Mouse (Mus musculus) kidney, embryonic 16.5 days (tissue): ENCODE results near the gene Ampd1. TPM values are rescaled to one million over a fixed set of nuclear protein-coding genes. Genes with fewer than 3 reads are reported as not detected.

Source experiments
- ATAC-seq: fragments of 200-750 bp; cut with Nextera tagmentation; 2 replicates; pipeline ENCODE4 v1.8.0; 2017; ENCODE audit warnings: moderate TSS enrichment; ENCODE audit not compliant: low FRiP score, low TSS enrichment
- H3K27ac ChIP-seq: fragments of 300-500 bp; sonication (generic); 2 replicates; pipeline ENCODE4 v1.5.1; 2014; ENCODE audit warnings: low read length
- H3K27me3 ChIP-seq: fragments of 300-500 bp; sonication (generic); 2 replicates; pipeline ENCODE4 v1.6.1; 2014; ENCODE audit warnings: low read length, control low read depth, mixed read lengths; ENCODE audit not compliant: insufficient read depth
- H3K36me3 ChIP-seq: fragments of 300-500 bp; sonication (generic); 2 replicates; pipeline ENCODE4 v1.6.1; 2014; ENCODE audit warnings: low read length, control low read depth, mixed read lengths; ENCODE audit not compliant: insufficient read depth
- H3K4me1 ChIP-seq: fragments of 300-500 bp; sonication (generic); 2 replicates; pipeline ENCODE4 v1.6.1; 2014; ENCODE audit warnings: low read length, control low read depth, mixed read lengths; ENCODE audit not compliant: insufficient read depth
- H3K4me2 ChIP-seq: fragments of 300-500 bp; sonication (generic); replicated peaks from 2 replicates; pipeline ENCODE4 v1.6.1; 2014; ENCODE audit warnings: low read depth, low read length
- H3K4me3 ChIP-seq: fragments of 300-500 bp; sonication (generic); 2 replicates; pipeline ENCODE4 v1.5.1; 2014; ENCODE audit warnings: mild to moderate bottlenecking, low read length
- H3K9ac ChIP-seq: fragments of 300-500 bp; sonication (generic); replicated peaks from 2 replicates; pipeline ENCODE4 v1.6.1; 2014; ENCODE audit warnings: low read length
- H3K9me3 ChIP-seq: fragments of 300-500 bp; sonication (generic); 2 replicates; pipeline ENCODE4 v1.6.1; 2016; ENCODE audit warnings: low read length, control low read depth
- WGBS: fragments of 180-500 bp; shearing (Covaris S2); extraction: QIAGEN DNeasy Blood & Tissue Kit; methylation state at CpG from one replicate; pipeline ENCODE4 v1.1.7; 2014; 5-methylcytosine and 5-hydroxymethylcytosine counted together
- polyA plus RNA-seq: library from polyadenylated mRNA; unstranded; fragments of >200 nt; fragmentation: Nextera tagmentation; extraction: Ambion mirVana; gene quantifications from 2 replicates; pipeline ENCODE4 v1.2.1, GENCODE M21; 2015

Ampd1 gene
- polyA plus RNA-seq, 1 experiment from 2014 or later, result 0.69 TPM

DNA sequence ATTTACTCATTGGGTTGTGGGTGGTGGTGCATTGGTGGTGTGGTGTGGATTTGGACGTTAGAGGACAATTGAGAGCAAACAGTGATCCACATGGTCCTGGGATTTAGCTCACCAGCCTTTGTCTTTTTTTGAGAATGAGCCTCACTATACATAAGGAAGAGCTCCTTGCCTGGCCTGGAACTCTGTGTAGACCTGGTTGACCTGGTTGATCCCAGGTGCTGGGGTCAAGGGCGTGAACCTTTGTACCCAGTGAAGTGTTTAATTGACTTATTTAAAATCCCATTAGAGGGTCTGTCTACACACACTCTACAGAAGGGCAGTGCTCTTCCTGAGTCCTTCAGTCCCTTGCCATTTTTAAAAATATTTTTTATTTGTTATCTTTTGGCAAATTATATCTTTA is 71.5 kb downstream of the Ampd1 start:
- no peak for ATAC-seq
- H3K4me2 ChIP-seq, result no peak overlapping the region
- no peak overlapping the region for H3K27ac ChIP-seq
- no peak overlapping the region for H3K9ac ChIP-seq
- no peaks in the 10 kb centered on the region for H3K4me1 ChIP-seq
- H3K9me3 ChIP-seq, result no peaks in the 10 kb centered on the region
- 0 out of 2 replicates have a peak, but pooled peaks cover 1% of the 10 kb centered on the region for H3K36me3 ChIP-seq
- no peaks in the 10 kb centered on the region for H3K27me3 ChIP-seq
- no peak overlapping the region for H3K4me3 ChIP-seq
- 73% methylated on average over 2 of the region's 2 CpGs for WGBS

DNA sequence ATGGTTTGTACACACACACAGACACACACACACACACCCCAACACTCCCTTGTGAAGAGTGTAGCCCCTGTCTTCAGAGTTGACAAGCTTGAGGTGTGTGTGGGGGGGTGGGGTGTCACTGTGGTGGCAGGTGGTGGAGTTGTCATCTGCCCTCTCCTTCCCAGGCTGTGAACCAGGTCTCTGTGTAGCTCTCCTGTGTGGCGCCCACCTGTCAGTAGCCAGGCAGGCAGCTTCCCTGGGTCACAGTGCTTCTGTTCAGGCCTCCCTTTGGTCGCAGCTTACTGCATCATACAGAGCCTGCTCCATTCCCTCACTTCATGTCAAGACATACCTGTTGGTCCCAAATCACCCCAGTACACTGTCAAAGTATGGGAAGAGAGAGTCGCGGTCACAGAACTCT is 72.0 kb downstream of the Ampd1 start:
- ATAC-seq, result no peak
- Histone ChIP-seq H3K27me3 (no peaks in the 10 kb centered on the region), H3K9me3 (no peaks in the 10 kb centered on the region), H3K4me2 (no peak overlapping the region), H3K4me1 (no peaks in the 10 kb centered on the region), H3K36me3 (0 out of 2 replicates have a peak, but pooled peaks cover 4% of the 10 kb centered on the region), H3K9ac (no peak overlapping the region), H3K4me3 (no peak overlapping the region), H3K27ac (no peak overlapping the region)
- 73% methylated on average over 4 of the region's 4 CpGs for WGBS

DNA sequence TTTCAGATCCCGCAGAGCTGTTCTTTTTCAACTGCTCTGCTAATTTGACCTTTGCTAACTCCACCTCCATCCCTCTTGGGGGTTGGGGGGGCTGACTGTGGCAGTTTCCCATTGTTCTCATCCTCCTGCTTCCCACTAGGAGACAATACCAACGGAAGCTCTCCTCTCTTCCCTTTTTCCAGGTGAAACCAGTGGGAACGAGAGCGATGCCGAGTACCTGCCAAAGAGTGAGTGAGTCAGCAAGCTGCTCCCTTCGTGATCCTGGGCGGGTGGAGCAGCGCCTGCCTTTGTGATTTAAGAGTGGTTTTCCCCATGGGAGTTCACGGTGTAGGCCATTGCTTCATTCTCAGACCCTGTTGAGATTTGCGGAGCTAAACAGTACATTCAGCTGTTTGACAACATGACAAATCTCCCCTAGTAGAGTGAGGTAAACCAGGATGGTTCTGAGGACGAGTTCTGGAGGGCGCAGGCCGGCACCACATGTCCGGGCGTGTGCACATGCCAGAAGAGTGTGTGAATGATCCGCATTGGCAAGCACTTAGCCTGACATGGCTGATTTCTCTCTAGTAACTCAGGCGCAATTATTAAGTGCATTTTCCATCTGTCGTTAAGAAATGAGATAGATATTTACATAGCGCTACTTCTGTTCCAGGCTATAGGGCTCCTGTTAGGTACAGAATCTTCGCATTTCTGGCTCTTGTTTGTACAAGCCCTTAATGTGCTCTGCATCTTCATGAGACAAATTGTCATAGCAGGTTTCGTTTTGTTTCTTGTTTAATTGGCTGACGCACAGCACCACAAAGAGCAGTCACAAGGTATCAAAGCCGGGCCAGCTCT is 72.7 kb downstream of the Ampd1 start:
- Histone ChIP-seq H3K36me3 (0 out of 2 replicates have a peak, but pooled peaks cover 7% of the 10 kb centered on the region), H3K9ac (no peak overlapping the region), H3K4me2 (no peak overlapping the region), H3K27ac (no peak overlapping the region), H3K9me3 (no peaks in the 10 kb centered on the region), H3K27me3 (no peaks in the 10 kb centered on the region), H3K4me3 (no peak overlapping the region), H3K4me1 (no peaks in the 10 kb centered on the region)
- WGBS, result 68% methylated on average over 23 of the region's 23 CpGs
- no peak for ATAC-seq

DNA sequence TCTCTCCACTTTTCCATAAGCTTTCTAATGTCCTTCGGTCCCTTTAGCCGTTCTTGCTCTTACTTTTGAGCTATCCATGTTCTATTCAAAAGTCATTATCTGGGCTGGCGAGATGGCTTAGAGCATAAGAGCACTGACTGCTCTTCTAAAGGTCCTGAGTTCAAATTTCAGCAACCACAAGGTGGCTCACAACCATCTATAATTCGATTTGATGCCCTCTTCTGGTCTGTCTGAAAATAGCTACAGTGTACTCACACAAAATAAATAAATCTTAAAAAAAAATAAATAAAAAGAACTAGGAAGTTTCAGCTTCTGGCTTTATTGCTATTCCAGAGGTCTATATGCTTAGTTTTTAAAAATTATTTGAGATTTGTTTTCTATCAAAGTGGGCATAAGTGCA is 74.0 kb downstream of the Ampd1 start:
- Histone ChIP-seq H3K9ac (no peak overlapping the region), H3K4me2 (no peak overlapping the region), H3K27ac (no peak overlapping the region), H3K9me3 (no peaks in the 10 kb centered on the region), H3K4me3 (no peak overlapping the region), H3K4me1 (no peaks in the 10 kb centered on the region), H3K36me3 (0 out of 2 replicates have a peak, but pooled peaks cover 7% of the 10 kb centered on the region), H3K27me3 (no peaks in the 10 kb centered on the region)
- 84% methylated on average over 4 of the region's 4 CpGs for WGBS
- ATAC-seq, result no peak

DNA sequence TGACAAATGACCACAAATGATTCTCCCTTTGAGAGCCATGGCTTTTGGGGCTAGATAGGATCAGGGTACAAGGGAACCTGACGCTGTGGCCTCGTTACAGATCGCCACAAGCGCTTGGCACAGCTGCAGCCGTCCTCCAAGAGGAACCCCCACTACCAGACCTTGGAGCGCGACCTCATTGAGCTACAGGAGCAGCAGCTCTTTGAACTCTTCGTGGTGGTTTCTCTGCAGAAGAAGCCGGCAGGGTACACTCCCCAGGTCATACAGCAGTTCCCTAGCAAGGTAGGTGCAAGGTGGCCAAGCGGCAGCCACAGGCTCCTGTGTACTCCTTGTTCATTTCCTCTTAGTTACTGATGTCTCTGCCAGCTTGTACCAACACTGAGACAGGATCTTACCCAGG is 75.1 kb downstream of the Ampd1 start:
- Histone ChIP-seq H3K4me3 (no peak overlapping the region), H3K27me3 (no peaks in the 10 kb centered on the region), H3K27ac (no peak overlapping the region), H3K9me3 (peaks cover 5% of the 10 kb centered on the region; the same call in 1 of the 2 replicates), H3K9ac (no peak overlapping the region), H3K4me1 (no peaks in the 10 kb centered on the region), H3K36me3 (peaks cover 14% of the 10 kb centered on the region; the same call in 1 of the 2 replicates), H3K4me2 (no peak overlapping the region)
- 80% methylated on average over 10 of the region's 10 CpGs for WGBS
- no peak for ATAC-seq

Other genes with a start within 250 kb of the Ampd1 start
- 0.28 TPM in 1 of 2 replicates, not detected in the other for gene Sycp1, start 137.9 kb upstream of the Ampd1 start, polyA plus RNA-seq
- gene Nr1h5, start 109.9 kb upstream of the Ampd1 start, polyA plus RNA-seq, result 0.07 and 0.12 TPM in 2 replicates
- gene Sike1, start 78.3 kb upstream of the Ampd1 start, polyA plus RNA-seq, result 53.5 and 60.1 TPM in 2 replicates
- 349 and 364 TPM in 2 replicates for gene Csde1, start 53.6 kb upstream of the Ampd1 start, polyA plus RNA-seq
- 102 and 104 TPM in 2 replicates for gene Nras, start 15.7 kb upstream of the Ampd1 start, polyA plus RNA-seq
- gene Dennd2c, start 28.6 kb downstream of the Ampd1 start, polyA plus RNA-seq, result 3.7 and 4.0 TPM in 2 replicates
- 171 and 183 TPM in 2 replicates for gene Bcas2, start 97.6 kb downstream of the Ampd1 start, polyA plus RNA-seq
- 17.5 and 25.1 TPM in 2 replicates for gene Trim33, start 205.3 kb downstream of the Ampd1 start, polyA plus RNA-seq